Mouse (Mus musculus) lung, postnatal 25 days (tissue): Measurements from ENCODE around the gene Nfkbid.

Source experiments
- DNase-seq: peaks from one replicate; pipeline ENCODE4 v3.0.0; 2022; ENCODE audit warnings: low spot score

The Nfkbid gene

GRCm38 (mm10) chr7:30421175-30421889 lies at the start of gene Nfkbid:
TSS of gene Nfkbid (plus strand) at chr7:30421732.
- DNase-seq = peak; percentile 80

GRCm38 (mm10) chr7:30373501-30373962 lies 48.0 kb upstream of the Nfkbid start:
- peak; percentile 96 for DNase-seq

- DNase-seq = no peak
Observed at GRCm38 (mm10) chr7:30380061-30380460, 41.5 kb upstream of the Nfkbid start.

- DNase-seq = no peak
Observed at GRCm38 (mm10) chr7:30384106-30384505, 37.4 kb upstream of the Nfkbid start.

GRCm38 (mm10) chr7:30392746-30393520 lies 28.6 kb upstream of the Nfkbid start:
- DNase-seq = no peak

- DNase-seq = no peak
Observed at GRCm38 (mm10) chr7:30393631-30394030, 27.9 kb upstream of the Nfkbid start.

- DNase-seq = peak; percentile 80
Observed at GRCm38 (mm10) chr7:30394379-30394778, 27.2 kb upstream of the Nfkbid start.

- DNase-seq = peak; percentile 18
Observed at GRCm38 (mm10) chr7:30394871-30395270, 26.7 kb upstream of the Nfkbid start.

GRCm38 (mm10) chr7:30399671-30400070 lies 21.9 kb upstream of the Nfkbid start:
- no peak for DNase-seq

- DNase-seq = no peak
Observed at GRCm38 (mm10) chr7:30402343-30402742, 19.2 kb upstream of the Nfkbid start.

GRCm38 (mm10) chr7:30408639-30409038 lies 12.9 kb upstream of the Nfkbid start:
- DNase-seq = no peak

- DNase-seq = no peak
Observed at GRCm38 (mm10) chr7:30409789-30410188, 11.7 kb upstream of the Nfkbid start.

GRCm38 (mm10) chr7:30411023-30411422 lies 10.5 kb upstream of the Nfkbid start:
- no peak for DNase-seq

- peak; percentile 17 for DNase-seq
Observed at GRCm38 (mm10) chr7:30412735-30413147, 8.8 kb upstream of the Nfkbid start.

- DNase-seq = peak; percentile 43
Observed at GRCm38 (mm10) chr7:30413596-30413995, 7.9 kb upstream of the Nfkbid start, which contains the start of gene Tyrobp. TSS of gene Tyrobp (plus strand) at chr7:30413760.

- DNase-seq = no peak
Observed at GRCm38 (mm10) chr7:30417856-30418255, 3.7 kb upstream of the Nfkbid start.

GRCm38 (mm10) chr7:30419561-30420499 lies 1.7 kb upstream of the Nfkbid start, which contains the start of gene Hcst:
TSS of gene Hcst (minus strand) at chr7:30419854.
- DNase-seq = no peak

- DNase-seq = no peak
Observed at GRCm38 (mm10) chr7:30420673-30421072, 859 bp upstream of the Nfkbid start.

GRCm38 (mm10) chr7:30421890-30422435 lies 431 bp downstream of the Nfkbid start:
- DNase-seq = peak; percentile 91

- DNase-seq = no peak
Observed at GRCm38 (mm10) chr7:30422560-30422959, 1.0 kb downstream of the Nfkbid start.

- DNase-seq = peak; percentile 47
Observed at GRCm38 (mm10) chr7:30423071-30423641, 1.6 kb downstream of the Nfkbid start.
